ENCODE assay signal across 28 mouse cellular contexts in the genomic region with DNA sequence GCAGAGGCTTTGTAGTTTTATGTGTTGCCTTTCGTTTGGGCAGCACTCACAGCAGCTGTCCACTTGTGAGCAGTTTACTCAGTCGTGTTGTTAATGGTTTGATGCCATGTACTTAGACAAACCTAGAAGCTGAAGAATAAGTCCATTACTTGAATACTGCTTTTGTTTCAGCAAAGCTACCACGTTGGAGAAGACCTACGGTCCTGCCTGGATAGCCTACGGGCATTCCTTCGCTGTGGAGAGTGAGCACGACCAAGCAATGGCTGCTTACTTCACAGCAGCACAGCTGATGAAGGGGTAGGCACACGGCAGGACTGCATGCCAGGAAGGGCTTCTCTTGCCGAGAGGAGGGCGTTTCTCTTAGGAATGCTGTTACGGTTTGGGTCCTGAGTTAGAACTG.
"Had no signal": no experiment of that assay in that cellular context is flagged by ENCODE, and none has a peak within 500 bp of the region (broad histone marks: within the 10 kb centered on the region; RNA-seq: fewer than 3 reads in every experiment).

No protein-coding gene starts in this region.

- ATAC-seq: forebrain, embryonic 13.5 days; forebrain, embryonic 14.5 days; forebrain, embryonic 15.5 days; forebrain, embryonic 16.5 days; forebrain, postnatal 0 days had no signal

- H3K4me2 ChIP-seq: embryonic facial prominence, embryonic 12.5 days; embryonic facial prominence, embryonic 13.5 days; embryonic facial prominence, embryonic 15.5 days; forebrain, embryonic 12.5 days; forebrain, embryonic 13.5 days; forebrain, embryonic 15.5 days had no signal

- H3K9me3 ChIP-seq: embryonic facial prominence, embryonic 10.5 days; embryonic facial prominence, embryonic 12.5 days; embryonic facial prominence, embryonic 13.5 days; embryonic facial prominence, embryonic 15.5 days; forebrain, embryonic 10.5 days; forebrain, embryonic 12.5 days; forebrain, embryonic 13.5 days; forebrain, embryonic 15.5 days had no signal

- H3K9ac ChIP-seq: embryonic facial prominence, embryonic 12.5 days; embryonic facial prominence, embryonic 13.5 days; embryonic facial prominence, embryonic 15.5 days; forebrain, embryonic 12.5 days; forebrain, embryonic 13.5 days; forebrain, embryonic 15.5 days; forebrain, postnatal 0 days had no signal

- DNase-seq: cerebellum, adult 2 months; cerebellum, adult 8-10 months; cerebellum, adult 9-10 months; cerebellum, adult 9-11 months; cerebellum, postnatal 10 days; cerebellum, postnatal 14 days; cerebellum, postnatal 25 days; cerebellum, postnatal 36 days; embryo, embryonic 11 days; forebrain, postnatal 0 days; gastrocnemius, adult 2 months; gastrocnemius, postnatal 10 days; gastrocnemius, postnatal 14 days; gastrocnemius, postnatal 25 days; gastrocnemius, postnatal 36 days; heart, adult 18-20 months; heart, adult 2 months had no signal

- H3K4me1 ChIP-seq: embryonic facial prominence, embryonic 10.5 days; embryonic facial prominence, embryonic 12.5 days; embryonic facial prominence, embryonic 13.5 days; embryonic facial prominence, embryonic 15.5 days; forebrain, embryonic 10.5 days; forebrain, embryonic 12.5 days; forebrain, embryonic 13.5 days; forebrain, embryonic 15.5 days had no signal

- H3K27me3 ChIP-seq: embryonic facial prominence, embryonic 12.5 days; embryonic facial prominence, embryonic 13.5 days; embryonic facial prominence, embryonic 15.5 days; forebrain, embryonic 12.5 days; forebrain, embryonic 13.5 days; forebrain, embryonic 15.5 days had no signal

- H3K4me3 ChIP-seq: embryonic facial prominence, embryonic 10.5 days; embryonic facial prominence, embryonic 12.5 days; embryonic facial prominence, embryonic 13.5 days; embryonic facial prominence, embryonic 15.5 days; erythroblast, embryonic 14.5 days; forebrain, embryonic 10.5 days; forebrain, embryonic 12.5 days; forebrain, embryonic 13.5 days; forebrain, embryonic 15.5 days; gastrocnemius, adult 2 months; heart, adult 2 months had no signal

- H3K27ac ChIP-seq: embryonic facial prominence, embryonic 10.5 days; embryonic facial prominence, embryonic 12.5 days; embryonic facial prominence, embryonic 13.5 days; embryonic facial prominence, embryonic 15.5 days; forebrain, embryonic 10.5 days; forebrain, embryonic 12.5 days; forebrain, embryonic 13.5 days; forebrain, embryonic 15.5 days; gastrocnemius, adult 2 months; heart, adult 2 months had no signal
